Mouse (Mus musculus) bone marrow, adult 2 months (tissue): ENCODE results near the gene Bcat2.

ENCODE experiments used
- CTCF ChIP-seq: fragments of 200-500 bp; IDR thresholded peaks from 2 replicates; pipeline ENCODE4 v1.5.1; 2011; ENCODE audit warnings: low read length, control low read depth; ENCODE audit not compliant: control insufficient read depth, insufficient read depth
- POLR2A ChIP-seq: fragments of 200-500 bp; IDR thresholded peaks from 2 replicates; pipeline ENCODE4 v1.6.1; 2011; ENCODE audit warnings: low read depth, mild to moderate bottlenecking, control low read depth, low read length, borderline replicate concordance; ENCODE audit not compliant: control insufficient read depth

- no peak for TF ChIP-seq CTCF
- TF ChIP-seq POLR2A = no peak
These were observed 55.5 kb downstream of the Bcat2 start for GRCm38 (mm10) chr7:45625481-45625880.
